Mouse (Mus musculus) urinary bladder, adult 2 months (tissue): ENCODE measurements at regions not wholly inside any gene's neighbourhood (a gene's known extent, or its start where the extent isn't known, plus 50 kb on each side); places are given as distances from the start of the nearest gene placed in this dataset.

Experiments used
- DNase-seq: peaks from one replicate; pipeline ENCODE4 v3.0.0; 2022; ENCODE audit warnings: low spot score

GRCm38 (mm10) chr7:71412079-71412478 lies 60.8 kb upstream of the Gm10295 start:
- peak; percentile 68 for DNase-seq

GRCm38 (mm10) chr7:71411293-71412011 lies 60.2 kb upstream of the Gm10295 start:
- DNase-seq = no peak

DNA sequence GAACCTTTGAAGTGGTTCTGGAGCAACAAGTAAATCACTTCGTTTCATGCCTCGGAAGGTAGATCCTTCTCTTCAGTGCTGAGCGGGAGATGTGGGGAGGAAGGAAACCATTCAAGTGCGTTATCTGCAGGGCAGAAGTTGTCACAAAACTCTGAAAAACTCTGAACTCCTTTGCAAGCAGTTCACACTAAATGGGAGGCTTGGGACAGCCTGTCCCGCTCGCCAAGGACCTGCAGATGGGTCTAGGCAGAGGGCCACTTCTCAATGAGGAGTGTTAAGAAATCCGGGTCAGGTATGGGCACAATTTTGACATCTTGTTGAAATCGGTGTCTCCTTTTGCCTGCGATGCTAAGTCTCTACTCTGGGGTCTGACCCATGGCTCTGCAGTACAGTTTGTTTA lies 58.6 kb upstream of the Gm10295 start:
- no peak for DNase-seq

DNA sequence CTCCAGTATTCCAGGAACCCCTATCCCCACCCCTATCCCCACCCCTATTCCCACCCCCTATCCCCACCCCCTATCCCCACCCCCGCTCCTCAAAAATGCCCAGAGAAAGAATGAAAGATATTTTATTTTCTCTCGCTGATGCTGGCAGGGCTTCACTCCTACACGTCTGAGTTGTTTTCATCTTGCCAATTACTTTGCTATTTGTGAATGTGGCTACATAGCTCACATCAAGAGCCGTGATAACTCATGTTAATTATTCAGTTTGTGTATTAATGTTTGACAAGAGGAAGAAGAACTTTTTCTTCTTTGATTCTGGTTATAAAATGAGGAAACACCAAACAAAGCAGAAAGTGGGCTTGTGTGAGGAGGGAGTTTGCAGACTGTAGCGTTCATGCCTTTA lies 57.8 kb upstream of the Gm10295 start:
- no peak for DNase-seq

DNA sequence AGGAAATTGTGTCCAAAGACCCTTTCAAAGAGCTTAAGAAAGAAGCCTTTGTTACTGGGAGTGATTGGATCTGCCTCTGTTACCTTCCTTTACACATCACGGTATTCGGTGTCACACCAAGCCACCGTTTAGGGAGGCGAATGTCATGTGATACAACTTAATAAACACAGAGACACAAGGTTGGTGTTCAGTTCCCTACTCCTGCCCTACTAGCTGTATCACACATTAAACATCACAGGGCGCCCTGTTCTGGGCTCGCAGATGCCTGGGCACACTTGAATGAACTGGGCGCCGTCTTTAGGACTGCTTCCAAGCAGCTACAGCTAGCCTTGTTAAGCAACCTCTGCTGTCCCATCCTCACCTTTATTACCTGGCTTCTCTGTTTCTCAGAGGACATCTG lies 55.0 kb upstream of the Gm10295 start:
- no peak for DNase-seq
